Mouse (Mus musculus) kidney, postnatal 36 days (tissue): ENCODE results near the gene Gmeb1.
A peak's percentile ranks its signal among the peaks of the same experiment; 100 is the strongest.

ENCODE experiments used
- DNase-seq, 2 experiments: peaks; one replicate each; pipeline ENCODE4 v3.0.0; 2021 to 2022; ENCODE audit warnings: mixed read lengths in 2 of 2

Gene Gmeb1

DNA sequence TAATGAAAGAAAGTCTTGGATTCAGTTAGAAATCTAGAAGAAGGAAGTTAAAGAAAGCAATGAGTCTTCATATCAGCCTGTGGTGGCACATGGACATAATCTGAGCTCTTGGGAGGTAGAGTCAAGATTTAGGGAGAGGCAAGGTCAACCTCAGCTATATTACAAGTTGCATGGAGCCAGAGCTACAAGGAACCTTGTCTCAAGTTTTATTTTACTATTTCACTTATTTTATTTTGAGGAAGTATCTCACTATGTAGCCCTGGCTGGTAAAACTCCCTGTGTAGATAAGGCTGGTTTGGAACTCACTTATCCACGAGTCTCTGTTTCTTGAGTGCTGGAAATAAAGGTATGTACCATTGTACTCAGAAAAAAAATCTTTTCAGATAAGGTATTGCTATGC, 44.8 kb downstream of the Gmeb1 start:
- DNase-seq, result no peak

DNA sequence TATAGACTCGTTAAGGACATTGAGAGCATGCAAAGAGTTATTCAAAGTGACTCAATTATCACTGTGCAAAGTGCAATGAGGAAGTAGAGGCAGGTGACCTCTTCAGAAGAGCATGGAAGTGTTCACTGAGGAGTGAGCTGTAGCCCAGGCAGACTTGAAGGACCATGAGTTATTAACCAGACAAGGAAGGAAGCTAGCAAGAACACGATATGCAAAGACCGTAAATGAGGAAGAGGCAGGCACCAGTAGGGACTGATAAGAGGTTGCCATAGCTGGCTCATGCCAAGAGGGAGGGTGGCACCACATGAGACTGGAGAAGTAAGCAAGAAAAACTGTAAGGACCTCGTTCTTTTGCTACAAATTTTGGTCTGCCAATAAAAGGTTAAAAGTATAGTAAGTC, 46.6 kb downstream of the Gmeb1 start:
- no peak for DNase-seq

- DNase-seq, result peak; percentile 97 to 98
Observed at GRCm38 (mm10) chr4:132211953-132212734, 49.3 kb downstream of the Gmeb1 start, which contains the start of gene Ythdf2. Gene Ythdf2 (minus strand): TSS chr4:132212303.

DNA sequence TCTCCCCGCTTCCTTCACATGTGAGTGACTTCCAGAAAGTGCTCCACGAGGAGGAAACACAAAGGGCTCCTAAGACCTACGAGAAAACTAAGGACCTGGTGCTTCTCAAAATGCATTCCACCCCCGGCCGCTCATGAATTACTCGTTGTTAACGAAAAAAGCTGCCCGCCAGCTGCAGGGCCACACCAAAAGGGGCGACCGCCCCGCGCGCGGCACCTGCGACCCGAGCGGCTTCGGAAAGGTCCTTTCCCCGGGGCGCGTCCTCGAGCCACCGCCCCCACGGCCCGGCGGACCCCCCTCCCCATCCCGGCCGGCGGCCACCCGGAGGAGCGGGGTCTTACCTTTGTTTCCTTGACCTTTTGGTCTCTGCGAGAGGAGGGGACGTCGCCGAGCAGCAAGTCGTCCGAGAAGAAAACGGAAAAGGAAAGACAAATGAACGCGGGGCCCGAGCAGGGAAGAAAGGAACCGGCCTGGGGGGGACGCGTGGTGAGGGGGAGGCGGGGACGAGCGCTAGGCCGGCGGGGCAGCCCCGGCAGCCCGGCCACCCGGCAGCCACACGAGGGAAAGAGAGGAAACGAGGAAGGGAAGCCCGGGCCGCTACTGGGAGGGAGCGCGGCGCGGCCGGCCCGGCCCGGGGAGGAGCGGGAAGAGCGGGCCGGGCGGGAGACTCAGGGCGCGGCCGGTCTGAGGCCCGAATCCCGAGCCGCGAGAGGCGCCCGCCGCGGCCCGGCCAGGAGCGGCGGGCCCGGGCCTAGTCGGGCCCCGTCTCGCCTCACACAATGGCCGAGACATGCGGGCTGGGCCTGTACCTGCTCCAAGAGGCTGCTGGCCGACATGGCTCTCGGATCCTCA, 50.1 kb downstream of the Gmeb1 start:
- peak in 1 of 2 experiments; percentile 48 for DNase-seq

DNA sequence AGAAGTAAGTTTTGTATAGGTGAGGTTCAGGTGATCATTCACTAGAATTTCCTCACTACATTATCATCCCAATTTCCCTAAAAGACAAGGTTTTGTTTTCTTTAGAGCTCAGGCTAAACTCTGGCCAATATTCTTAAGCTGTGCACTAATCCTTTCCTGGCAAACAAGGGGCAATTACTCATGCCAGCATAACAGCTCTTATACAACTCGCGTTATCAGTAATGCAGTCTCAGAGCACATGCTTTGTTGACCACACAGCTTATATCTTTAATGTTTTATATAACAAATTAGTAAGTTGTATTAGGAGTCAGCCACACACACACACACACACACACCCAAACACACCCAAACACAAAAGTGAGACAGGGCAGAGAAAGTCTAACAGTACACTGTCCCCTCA, 51.1 kb downstream of the Gmeb1 start:
- no peak for DNase-seq

DNA sequence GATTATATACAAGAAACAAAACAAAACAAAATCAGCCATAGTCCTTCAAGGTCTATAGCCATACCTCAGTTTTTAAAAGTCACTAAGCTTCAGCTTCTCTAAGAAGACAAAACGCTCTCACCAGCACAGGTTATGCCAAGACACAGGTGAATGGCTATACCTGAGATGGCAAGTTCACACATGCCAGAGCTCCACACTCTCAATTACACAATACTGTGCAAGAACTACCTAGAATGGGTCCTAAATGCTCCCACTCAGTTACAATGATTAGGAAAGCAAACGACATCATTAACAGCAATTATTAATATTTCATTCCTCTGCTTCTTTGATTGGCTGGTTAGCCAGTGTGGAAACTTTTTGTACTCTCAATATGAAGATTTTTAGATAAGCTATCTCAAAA, 52.1 kb downstream of the Gmeb1 start:
- no peak for DNase-seq

DNA sequence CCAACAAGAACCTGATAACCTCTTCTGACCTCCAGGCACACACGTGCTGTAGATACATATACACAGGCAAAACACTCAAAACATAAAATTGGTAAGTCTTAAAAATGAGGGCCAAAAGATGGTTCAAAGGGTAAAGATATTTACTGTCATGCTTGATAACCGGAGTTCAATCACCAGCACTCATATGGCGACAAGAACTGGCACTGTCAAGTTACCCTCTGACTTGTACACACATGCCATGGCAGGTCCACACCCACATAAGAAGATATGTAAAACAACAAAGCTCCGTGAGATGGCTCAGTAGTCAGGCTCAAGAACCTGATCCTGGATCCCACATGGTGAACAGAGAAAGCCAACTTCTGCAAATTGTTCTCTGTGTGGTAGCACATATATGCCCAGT, 54.1 kb downstream of the Gmeb1 start:
- no peak for DNase-seq

- no peak for DNase-seq
Observed at GRCm38 (mm10) chr4:132198771-132199170, 62.6 kb downstream of the Gmeb1 start.

GRCm38 (mm10) chr4:132198285-132198712, 63.1 kb downstream of the Gmeb1 start:
- DNase-seq, result peak; percentile 71 to 81

- DNase-seq, result peak; percentile 55 to 70
Observed at GRCm38 (mm10) chr4:132194975-132195374, 66.4 kb downstream of the Gmeb1 start.

DNA sequence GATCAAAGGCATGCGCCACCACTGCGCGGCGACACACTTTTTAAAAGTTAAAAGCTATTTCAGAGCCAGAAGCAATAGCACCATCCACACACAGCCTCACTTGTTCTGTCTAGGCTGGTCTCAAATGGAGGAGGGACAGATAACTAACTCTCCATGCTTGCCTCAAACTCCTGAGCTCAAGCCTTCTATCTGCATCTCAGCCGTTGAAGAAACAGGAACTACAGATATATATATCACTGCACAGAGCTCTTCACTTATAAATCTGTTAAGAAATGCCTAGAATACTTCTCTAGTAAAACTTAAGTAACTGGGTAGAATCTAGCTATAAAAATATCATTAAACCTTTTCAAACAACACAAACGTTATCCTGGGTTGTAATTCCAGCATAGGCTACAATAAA, 67.0 kb downstream of the Gmeb1 start:
- DNase-seq, result no peak

- DNase-seq, result no peak
Observed at GRCm38 (mm10) chr4:132187826-132188401, 73.5 kb downstream of the Gmeb1 start.

GRCm38 (mm10) chr4:132183162-132183561, 78.2 kb downstream of the Gmeb1 start:
- no peak for DNase-seq

- peak; percentile 55 to 65 for DNase-seq
Observed at GRCm38 (mm10) chr4:132181721-132182658, 79.4 kb downstream of the Gmeb1 start.

GRCm38 (mm10) chr4:132180710-132181109, 80.7 kb downstream of the Gmeb1 start:
- peak; percentile 28 to 74 for DNase-seq

DNA sequence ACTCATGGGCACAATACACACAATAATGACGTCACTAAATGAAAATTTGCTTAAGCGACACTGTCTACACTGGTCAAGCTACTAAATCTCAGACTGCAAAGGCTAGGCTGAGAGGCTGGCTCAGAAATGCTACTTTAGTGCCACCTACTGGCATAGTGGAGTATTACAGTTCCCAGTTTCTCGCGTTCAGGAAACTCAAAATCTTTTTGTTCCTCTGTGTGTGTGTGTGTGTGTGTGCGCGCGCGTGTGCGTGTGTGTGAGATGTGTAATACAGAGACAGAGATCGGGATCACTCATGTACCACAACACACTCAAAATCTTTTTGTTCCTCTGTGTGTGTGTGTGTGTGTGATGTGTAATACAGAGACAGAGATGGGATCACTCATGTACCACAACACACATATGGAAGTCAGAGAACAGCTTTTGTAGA, 82.8 kb downstream of the Gmeb1 start:
- peak; percentile 54 to 77 for DNase-seq

DNA sequence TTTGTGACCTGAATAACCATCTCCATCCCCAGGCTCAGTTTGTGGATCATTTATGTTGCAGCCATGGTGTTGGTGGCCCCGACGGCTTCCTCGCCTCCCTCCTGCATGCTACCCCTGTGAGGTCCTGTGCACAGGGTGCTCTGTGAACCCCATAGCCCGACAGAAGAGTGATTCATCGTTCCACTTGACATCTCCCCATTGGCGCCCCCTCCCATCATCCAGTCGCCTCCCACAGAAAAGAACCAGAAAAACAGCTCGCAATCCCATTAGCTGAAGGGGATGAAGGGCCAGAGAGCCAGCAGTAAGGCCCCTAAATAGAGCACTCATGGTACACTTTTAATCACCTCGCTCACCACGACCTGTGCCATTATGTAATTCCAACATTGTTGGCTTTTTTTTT, 84.9 kb downstream of the Gmeb1 start:
- DNase-seq, result no peak
